Mouse (Mus musculus) naive thymus-derived CD4-positive, alpha-beta T cell, adult 2 months (primary cell): ENCODE data around the gene Mex3d.

Experiments used
- DNase-seq: peaks from one replicate; pipeline ENCODE4 v3.0.0-alpha.2; 2011; ENCODE audit warnings: low read depth

The Mex3d gene

DNA sequence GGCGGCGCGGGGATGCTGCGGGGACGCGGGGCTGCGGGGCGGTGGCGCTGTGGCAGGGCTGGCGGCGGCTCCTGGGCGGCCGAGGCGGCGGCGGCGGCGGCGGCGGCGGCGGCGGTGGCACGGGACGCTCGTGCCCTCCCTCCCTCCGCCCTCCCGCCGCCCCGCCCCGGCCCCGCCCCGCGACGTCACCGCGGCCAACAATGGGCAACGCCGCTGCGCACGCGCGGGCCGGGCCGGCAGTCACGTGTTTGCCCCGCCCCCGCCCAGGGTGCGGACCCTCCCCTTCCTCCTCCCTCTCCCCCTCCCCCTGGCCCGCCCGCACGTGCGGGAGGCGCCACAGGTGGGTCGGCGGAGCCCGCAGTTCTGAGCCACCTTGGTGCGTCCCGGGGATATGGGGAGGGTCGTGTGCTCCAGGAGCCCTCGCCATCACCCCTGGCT lies at the start of gene Mex3d:
Gene Mex3d (minus strand): TSS at position 138 of the 438 bp plus-strand sequence.
- DNase-seq = peak; percentile 93

DNA sequence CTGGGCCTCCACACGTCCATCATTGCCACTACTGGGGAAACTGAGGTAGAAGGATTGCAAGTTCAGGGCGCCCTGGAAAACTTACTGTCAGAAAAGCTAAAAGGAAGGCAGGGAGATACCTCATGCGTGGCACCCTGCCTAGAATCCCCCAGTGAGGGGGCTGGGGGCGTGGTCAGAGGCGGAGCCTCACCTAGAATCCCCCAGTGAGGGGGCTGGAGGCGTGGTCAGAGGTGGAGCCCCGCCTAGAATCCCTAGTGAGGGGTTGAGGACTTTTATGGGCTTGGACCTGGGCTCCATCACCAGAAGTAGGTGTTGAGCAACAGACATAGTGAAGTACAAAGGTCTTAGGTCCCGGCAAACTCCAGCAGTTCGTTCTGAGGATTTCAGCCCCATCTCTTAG lies 48.8 kb upstream of the Mex3d start:
- no peak for DNase-seq

DNA sequence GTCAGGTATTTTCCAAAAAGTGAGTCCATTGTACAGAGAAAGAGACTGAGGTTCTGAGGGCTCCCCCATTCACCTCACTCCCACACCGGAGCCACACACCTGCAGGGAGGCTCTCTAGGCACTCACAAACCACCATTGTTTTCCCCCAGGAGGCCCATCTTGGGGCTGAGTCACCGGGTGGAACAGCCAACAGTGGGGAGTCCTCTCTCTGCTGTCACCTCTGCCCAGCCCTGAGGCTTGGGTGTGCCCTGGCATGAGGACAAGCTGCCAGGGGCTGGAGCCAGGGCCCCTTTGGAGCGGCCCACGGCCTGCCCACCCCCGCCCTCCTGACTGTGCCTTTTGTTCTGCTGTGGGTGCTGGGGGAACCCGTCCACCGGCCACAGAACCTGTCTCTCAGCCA lies 48.3 kb upstream of the Mex3d start:
- no peak for DNase-seq

DNA sequence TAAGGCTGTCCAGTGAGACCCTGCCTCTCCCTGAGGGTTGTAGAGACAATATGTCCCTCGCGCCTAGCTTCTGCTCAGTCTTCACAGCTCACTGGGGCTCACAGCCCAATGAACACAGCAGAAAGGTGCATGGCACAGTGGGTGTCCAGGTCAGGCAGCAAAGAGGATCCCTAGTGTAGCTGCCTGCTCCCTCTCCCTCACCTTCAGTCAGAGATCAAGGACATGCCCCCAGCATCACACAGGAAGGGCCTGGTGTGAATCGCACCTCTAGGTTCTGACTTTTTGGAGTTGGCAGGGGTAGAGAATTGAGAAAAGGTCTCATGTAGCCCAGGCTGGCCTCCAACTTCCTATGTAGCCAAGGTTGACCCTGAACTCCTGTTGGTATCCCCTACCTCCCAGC lies 47.4 kb upstream of the Mex3d start:
- DNase-seq = peak; percentile 39

DNA sequence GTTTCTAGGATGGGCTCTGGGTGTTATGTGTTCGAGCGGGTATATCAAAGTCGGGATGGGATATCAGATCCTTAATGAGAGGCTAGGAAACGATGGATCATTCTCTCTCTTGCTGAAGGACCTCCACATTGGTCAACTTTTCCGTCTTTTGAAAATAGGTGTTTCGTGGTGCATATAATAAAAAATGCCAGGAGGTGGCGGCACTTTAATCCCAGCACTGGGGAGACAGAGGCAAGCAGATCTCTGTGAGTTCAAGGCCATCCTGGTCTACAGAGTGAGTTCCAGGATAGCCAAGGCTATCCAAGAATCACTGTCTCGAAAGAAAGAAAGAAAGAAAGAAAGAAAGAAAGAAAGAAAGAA lies 46.8 kb upstream of the Mex3d start:
- DNase-seq = no peak

DNA sequence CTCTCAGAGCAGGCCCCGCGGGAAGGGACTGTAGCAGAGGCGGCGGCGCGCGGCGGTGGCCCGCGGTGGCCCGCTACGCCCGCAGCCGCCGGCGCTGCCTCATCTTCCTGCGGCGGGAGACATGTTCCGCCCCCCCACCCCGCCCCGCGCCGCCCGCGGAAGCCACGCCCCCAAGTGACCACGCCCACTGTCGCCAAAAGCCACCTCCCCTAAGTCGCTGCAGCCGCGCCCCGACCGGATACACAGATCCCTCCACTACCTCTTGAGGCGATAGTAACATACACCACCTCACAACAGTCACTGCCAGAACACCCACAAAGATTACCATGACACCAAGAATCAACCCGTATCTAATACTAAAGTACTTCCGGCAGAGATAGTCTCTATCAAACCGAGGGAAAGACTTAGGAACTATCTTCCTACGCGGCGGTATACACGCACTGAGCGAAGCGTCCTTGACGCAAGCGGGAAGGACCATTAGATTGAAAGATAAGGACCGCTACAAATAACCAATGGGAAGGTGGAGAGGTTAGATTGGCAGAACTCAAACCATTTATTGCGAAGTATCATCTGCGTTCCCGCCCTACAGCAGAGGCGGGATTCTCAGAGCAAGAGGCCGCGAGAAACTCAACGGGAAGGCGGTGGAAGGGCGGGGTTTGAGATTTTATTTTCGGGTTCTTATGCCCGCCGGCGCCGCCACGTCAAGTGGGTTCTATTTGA lies 46.2 kb upstream of the Mex3d start, which contains the start of gene Tcf3:
Gene Tcf3 (minus strand): TSS at position 135 of the 720 bp plus-strand sequence.
- DNase-seq = peak; percentile 99

DNA sequence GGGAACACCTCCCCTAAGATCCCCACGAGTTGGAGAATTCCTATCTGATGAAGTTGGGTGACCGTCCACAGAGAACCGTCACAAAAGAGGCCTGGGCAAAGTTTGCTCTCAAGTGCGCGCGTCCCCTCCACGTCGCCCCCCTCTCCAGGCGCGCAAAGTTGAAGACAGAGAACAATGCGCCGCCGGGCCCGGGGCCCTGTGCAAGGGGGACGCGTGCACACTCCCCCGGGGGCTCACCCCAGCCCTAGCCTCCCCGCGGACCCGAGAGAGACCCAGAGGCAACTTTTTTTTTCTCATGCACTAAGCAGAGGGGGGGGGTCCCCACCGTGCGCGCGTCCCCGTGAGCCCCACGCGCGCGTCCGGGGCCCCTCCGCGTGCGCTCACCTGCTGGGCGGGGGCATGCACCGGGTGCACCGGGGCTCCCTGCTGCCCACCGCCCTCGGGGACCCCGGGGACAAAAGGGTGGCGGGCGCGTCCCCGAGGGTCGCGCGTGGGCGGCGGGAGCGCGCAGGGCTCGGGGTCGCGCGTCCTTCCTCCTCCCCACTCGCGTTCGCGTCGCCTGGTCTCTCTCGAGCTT lies 45.6 kb upstream of the Mex3d start:
- no peak for DNase-seq

DNA sequence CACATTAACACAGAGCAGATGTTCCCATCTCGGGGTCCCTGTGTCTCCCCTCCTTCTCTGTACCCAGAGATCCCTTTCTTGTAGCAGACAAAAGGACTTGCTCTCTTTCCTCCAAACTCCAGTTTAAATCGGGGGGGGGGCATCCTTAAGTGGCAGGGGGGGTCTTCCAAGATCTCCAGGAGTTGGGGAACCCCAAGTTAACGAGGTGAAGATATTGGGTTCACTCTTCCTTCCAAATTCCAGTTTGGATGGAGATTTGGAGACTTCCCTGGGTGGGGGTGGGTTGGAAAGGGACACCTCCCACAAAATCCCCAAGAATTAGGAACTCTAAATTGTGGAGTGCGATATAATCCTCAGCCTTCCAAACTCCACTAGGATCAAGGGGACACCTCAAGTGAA lies 44.9 kb upstream of the Mex3d start:
- DNase-seq = no peak

DNA sequence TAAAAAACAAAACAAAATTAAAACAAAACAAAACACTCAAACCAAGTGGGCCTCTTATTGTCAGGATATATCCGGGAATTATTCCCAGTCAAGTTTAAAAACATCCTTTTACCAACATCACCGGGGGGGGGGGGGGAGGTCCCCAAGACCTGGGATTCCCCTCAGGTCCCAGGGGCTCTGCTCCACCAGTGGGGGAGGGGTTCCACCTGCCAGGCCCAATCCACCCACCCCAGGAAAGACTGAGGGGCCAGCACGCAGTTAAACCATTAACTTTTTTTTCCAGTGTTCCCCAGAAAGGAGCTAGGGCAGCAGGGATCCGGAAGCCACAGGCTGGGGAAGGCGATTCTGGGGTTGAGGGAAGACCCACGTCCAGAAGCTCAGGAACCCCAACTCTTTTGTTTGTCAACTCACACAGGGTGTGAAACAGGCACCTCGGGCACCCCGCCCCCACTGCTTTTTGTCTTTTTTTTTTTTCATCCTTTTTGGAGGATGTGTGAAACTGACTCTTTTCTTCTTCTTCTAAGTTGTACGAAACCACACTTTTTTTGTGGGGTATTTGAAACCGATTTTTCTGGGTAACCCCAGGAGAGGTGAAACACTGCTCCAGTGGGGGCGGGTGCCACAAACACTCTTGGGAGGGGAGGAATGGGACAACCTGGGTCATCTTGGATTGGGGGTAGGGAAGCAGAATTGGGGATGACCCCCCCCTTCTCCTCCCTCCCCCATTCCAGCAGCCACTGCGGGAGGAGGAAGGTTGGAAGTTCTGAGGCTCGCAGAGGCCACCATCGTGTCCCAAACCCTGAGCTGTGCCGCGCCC lies 44.3 kb upstream of the Mex3d start:
- peak; percentile 61 for DNase-seq

DNA sequence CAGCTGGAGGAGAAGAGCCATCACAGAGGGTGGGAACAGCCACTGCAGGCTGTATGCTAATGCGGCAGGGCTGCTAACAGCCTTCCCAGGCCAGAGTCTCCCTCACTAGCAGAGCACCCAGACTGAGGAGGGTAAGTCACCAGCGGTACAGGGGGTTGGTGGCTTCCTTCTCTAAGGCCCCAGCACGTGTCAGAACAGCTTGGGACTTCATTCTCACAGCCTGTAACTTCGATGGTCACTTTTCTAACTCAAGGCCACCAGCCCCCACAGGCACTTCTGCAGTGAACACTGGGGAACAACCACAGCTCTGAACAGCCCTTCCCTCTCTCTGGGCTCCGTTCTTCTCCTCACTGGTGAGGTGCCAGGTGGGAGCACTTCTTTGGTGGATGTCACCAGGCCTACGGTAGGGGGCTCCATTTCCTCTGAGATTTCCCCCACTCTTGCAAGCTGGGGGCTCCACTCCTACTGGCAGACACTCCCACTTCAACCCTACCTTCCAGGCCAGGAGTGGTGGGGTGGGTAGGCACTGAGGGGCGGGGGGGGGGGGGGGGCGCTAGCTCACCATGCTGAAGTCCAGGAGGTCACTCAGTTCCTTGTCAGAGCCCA lies 43.0 kb upstream of the Mex3d start:
- no peak for DNase-seq

DNA sequence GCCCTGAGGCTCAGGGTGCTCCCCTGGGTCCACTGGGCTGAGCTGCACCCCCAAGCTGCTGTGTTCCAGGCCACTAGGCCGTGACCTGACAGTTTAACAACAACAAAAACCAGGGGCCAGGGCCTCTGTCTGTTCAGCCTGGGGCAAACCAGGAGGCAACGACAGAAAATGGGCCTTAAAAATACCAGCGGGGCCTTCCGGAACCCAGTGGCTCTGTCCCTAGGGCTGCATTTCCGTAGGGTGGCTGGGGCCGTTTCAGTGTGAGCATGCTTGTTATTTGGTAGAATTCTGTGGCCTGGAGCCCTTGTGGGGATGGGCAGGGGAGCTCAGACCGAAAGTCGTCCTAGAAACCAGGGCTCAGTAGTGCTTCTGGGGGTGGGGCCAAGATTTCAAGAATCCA lies 42.3 kb upstream of the Mex3d start:
- DNase-seq = no peak

DNA sequence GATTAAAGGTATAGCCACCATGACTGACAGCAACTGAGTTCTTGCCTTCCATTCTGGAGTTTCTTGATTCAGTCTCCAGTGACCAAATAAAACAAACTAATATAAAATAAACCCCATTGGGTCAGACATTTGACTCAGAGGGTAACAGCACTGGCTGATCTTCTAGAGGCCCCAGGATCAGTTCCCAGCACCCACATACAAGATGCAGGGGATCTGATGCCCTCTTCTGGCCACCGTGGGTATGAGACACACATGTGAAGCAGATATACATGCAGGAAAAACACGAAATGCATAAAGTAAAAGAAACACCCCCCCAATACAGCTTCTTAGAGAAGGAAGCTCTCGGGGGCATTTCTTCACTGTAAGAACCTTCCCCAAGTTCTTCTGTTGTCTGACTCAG lies 37.6 kb upstream of the Mex3d start:
- no peak for DNase-seq

DNA sequence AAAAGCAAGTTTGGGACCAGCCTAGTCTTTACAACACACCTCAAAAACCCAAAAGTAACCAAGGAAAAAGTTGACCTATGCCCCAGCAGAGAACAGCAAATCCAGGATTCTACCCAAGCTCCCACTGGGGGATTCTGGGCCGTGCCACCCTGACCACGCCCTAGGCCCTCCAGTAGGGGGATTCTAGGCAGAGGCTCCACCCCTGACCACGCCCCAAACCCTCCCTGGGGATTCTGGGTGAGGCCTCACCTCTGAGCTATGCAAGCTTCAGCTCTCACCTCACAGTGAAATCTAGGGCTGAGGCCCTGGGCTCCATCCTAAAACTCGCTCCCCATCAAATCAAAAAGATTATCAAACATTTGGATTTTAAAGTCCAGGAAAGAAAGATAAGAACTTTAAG lies 36.1 kb upstream of the Mex3d start:
- no peak for DNase-seq

DNA sequence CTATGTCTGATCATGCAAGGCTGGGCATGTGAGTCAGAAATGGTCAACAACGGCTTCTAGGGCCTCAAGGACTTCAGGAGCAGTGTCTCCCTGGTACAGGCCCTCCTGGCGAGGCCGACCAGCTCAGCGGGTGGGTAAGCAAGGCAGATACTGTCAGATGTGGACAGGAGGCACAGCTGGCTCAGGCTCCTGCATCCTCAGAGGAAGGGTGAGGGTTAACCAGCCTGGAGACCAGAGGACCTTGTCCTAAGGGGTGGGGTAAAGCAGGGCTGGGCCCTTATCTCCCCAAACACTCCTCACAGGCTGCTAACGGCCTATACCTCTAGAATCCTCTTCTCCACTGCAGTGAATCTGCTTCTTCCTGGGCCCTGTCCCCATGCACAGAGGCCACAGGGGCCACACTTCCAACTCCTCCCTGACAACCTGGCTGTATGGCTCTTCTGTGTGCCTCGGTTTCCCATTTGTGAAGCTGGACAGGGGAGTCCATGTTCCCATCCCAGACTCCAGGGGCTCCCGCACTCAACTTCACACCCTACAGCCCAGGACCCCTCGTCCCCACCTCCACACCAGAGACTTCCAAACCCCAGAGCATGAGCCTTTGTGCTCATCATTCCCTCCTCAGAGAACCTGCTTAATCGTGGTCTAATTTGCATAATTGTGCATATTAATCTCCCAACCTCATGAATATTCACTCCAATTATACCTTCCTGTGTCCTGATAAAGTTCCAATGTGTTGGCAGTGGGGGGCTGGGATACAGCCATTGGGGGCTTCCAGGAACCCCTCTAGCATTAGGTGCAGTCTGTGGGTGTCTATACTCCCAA lies 34.4 kb upstream of the Mex3d start:
- no peak for DNase-seq

DNA sequence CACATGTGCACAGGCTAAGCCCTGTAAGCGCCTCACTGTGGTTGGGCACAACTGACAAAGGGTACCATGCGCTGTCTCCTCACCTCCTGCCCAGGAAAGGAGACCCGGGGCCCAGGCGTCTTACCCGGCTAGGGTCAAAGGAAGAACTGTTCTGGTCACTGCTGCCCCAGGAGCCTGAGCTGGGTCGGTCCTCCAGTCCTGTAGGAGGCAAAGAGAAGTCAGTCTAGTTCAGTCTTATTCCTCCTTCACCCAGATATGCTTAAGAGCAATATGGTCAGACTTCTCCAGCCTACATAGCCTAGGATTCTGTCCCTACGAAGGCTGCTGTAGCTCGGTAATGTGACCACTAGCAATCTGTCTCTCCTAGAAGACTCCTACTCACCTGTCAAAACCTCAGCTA lies 33.7 kb upstream of the Mex3d start:
- no peak for DNase-seq

DNA sequence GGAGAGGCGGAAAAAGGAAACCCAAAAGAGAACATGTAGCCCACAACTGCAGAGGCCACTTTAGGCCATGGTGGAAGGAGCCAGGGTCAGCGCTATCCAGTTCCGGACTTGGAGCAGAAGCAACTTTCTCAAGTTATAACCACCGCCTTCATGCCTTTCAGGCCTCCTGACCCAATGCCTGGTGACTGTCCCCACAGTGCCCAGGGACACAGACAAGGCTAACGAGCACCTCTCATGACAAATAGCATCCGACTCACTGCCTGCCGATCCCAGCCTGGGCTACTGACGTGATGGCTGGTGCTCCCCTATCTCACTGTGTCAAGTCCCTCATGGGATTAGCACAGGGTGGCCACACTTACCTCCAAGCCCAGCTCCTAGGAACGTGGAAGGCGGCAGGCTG lies 33.3 kb upstream of the Mex3d start:
- no peak for DNase-seq

DNA sequence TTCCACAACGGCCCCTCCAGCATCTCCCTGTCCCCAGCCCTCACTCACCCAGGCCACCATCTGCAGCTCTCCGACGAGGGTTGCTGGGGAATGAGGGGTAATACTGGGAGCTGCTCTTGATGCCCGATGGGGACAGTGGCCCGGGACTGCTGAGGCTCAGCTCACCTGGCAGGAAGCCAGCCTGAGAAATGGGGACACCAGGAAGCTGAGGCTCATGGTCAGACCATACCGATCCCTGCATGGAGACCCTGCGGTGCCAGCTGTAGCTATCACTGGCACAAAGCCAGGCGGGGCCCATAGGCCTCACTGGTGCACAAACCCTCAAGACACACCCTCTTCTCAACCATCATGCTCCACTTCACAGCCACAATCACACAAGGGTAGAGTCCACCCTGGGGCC lies 32.0 kb upstream of the Mex3d start:
- no peak for DNase-seq

DNA sequence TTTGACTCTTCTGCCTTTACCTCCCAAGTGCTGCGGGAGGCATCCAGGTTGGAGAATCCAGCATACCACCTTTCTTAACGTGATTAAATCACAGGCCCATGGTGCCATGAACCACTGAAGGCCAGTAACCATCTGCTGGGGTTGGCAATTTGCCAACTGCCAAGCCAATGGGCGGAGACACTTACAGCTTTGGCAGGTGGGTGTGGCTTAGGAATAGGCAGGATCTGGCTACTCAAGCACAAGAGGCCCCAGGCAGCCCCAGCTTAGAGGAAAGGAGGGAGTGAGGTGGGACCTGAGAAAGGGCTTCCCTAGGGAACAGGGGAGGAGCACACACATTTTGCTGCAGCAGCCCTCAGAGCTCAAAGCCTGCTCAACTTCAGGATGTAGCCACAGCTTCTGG lies 30.9 kb upstream of the Mex3d start:
- DNase-seq = no peak

DNA sequence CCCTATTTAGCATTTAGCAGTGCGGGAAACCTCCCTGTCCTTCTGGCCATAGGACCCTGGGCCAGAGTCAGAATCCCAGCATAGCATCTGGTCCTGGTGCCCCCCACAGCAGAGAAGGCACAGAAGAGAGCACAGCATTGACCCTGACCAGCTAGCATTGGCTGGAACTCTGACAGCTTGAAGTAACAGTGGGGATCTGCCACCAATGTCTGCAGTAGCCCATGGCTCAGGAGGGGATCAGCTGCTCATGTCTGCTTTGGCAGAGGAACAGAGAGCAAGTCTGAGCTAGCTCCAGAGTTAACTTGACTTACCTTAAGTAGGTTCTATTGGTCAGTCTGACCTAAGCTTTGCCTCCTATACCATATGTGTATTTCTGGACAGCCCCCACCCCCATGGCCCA lies 30.4 kb upstream of the Mex3d start:
- DNase-seq = no peak

DNA sequence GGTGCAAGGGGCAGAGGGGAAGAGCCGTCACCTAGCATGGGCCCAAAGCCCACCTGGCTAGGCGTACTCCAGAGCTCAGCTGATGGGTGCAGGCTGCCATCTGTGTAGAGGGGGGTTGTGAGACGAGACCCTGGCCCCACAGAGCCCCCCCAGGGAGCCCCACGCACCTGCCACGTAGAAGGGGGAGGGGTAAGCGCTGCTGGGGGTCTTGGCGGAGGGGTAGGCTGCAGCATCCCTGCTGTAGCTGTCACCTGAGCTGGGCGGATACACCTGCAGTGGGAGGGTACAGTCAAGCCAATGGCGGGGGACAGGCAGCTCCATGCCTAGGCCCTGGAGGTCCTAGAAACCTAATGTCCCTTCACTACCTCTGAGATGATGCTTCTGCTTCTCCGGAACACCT lies 29.9 kb upstream of the Mex3d start:
- no peak for DNase-seq

DNA sequence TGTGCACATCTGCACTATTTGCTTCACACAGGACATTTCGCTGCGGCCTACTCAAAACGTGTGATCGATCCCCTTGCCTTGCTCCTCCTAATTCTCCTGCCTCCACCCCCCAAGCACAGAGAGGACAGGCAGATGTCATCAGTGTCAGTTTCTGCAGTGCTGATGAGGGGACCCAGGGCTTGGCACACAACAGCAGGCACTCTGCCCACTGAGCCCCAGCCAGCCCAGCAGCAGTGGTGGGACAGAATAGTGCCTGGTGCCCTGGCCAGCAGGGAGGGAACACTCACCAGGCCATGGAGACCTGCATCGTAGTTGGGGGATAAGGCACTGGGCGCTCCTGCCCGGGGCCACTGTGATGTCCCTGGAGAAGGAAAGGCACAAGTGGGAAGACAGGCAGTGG lies 28.1 kb upstream of the Mex3d start:
- DNase-seq = no peak
